Mouse (Mus musculus): ENCODE results near the gene Dbnl. TPM values are rescaled to one million over a fixed set of nuclear protein-coding genes. Genes with fewer than 3 reads are reported as not detected.

Gene Dbnl
- polyA plus RNA-seq, 1 experiment from 2014 or later, result 145 TPM

GRCm38 (mm10) chr11:5836126-5836525, 47.8 kb downstream of the Dbnl start:
- WGBS, result 50% methylated on average over 1 of the region's 1 CpGs
- H3K4me2 ChIP-seq (ENCODE audit: low read length), result no peak overlapping the region
- H3K4me3 ChIP-seq (replicated peaks; ENCODE audit: low read depth, low read length), result no peak overlapping the region
- H3K36me3 ChIP-seq (ENCODE audit: control insufficient read depth, insufficient read depth, low read length), result peaks cover 12% of the 10 kb centered on the region
- no peak overlapping the region for H3K27ac ChIP-seq (replicated peaks; ENCODE audit: low read depth, low read length)
- H3K9ac ChIP-seq (replicated peaks; ENCODE audit: low read length), result no peak overlapping the region
- peaks cover 8% of the 10 kb centered on the region; the same call in 1 of the 2 replicates for H3K4me1 ChIP-seq (ENCODE audit: control insufficient read depth, insufficient read depth, low read length)
- no peaks in the 10 kb centered on the region for H3K27me3 ChIP-seq (ENCODE audit: control insufficient read depth, insufficient read depth, low read length)
- H3K9me3 ChIP-seq (ENCODE audit: control insufficient read depth, low read length), result no peaks in the 10 kb centered on the region
- ATAC-seq (ENCODE audit: low FRiP score, low TSS enrichment) (0 out of 2 replicates have a peak, but pooled peaks have one; percentile 8), DNase-seq (peak; percentile 44)

DNA sequence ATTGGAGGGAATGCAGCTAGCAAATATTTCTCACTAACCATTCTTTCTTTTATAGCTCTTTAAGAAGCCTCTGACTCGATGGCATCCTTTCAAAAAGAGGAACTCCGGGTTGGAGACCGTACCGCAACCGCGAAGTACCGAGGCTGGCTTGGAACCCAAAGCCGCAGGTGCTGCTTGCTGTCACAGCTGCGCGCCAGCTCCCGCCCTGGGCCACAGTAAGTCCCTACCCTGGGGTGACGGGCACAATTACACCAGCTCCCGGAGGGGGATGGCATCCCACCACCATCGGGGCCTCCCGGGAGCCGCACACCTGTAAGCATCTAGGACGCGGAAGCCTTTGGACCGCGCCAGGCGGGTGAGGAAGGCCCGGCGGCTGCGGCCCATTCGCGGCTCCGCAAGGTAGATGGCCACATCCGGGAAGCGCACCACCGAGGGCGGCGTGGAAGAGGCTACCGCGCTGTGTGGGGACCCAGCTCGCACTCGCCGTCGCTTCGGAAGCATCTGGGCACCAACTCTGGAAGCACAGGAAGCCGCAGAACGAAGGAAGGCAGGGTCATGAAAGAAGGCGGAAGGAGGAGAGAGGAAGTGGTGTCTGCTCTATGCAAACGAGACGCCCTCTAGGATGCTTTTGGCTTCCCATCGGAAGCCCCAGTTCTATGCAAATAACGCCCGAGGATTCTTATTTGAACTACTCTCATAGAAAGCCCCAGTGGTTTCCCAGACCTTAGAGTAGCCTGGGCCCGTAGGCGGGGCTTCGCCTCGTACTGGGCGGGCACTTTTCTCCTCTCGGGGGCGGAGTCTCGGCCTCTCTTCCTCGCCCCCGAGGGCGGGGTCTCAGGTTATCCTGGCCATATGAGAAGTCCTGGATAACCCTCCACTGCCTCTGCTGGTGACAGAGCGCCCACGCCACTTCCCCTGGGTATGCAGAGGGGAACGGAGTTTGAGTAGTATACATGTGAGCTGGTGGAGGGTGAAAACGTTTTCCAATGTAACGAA, 49.3 kb downstream of the Dbnl start, which contains the start of gene Polm:
Gene Polm, minus strand, starts transcription at position 766 of the 996 bp plus-strand sequence.
- Histone ChIP-seq H3K4me2 (ENCODE audit: low read length) (peak within 1 kb of the TSS; percentile 84), H3K36me3 (ENCODE audit: control insufficient read depth, insufficient read depth, low read length) (peaks cover 6% of the 10 kb centered on the region; the same call in 1 of the 2 replicates), H3K27me3 (ENCODE audit: control insufficient read depth, insufficient read depth, low read length) (no peaks in the 10 kb centered on the region), H3K9ac (replicated peaks; ENCODE audit: low read length) (peak within 1 kb of the TSS; percentile 68), H3K27ac (replicated peaks; ENCODE audit: low read depth, low read length) (peak within 1 kb of the TSS; percentile 76), H3K9me3 (ENCODE audit: control insufficient read depth, low read length) (no peaks in the 10 kb centered on the region), H3K4me1 (ENCODE audit: control insufficient read depth, insufficient read depth, low read length) (peaks cover 8% of the 10 kb centered on the region; the same call in 1 of the 2 replicates), H3K4me3 (replicated peaks; ENCODE audit: low read depth, low read length) (peak within 1 kb of the TSS; percentile 65)
- DNase-seq, result peak; percentile 95
- ATAC-seq (ENCODE audit: low FRiP score, low TSS enrichment), result peak; percentile 93
- WGBS, result under 1% methylated on average over 63 of the region's 63 CpGs

GRCm38 (mm10) chr11:5840346-5840745, 52.1 kb downstream of the Dbnl start:
- 79% methylated on average over 7 of the region's 7 CpGs for WGBS
- no peak for ATAC-seq (ENCODE audit: low FRiP score, low TSS enrichment)
- no peak overlapping the region for H3K9ac ChIP-seq (replicated peaks; ENCODE audit: low read length)
- no peak overlapping the region for H3K4me2 ChIP-seq (ENCODE audit: low read length)
- H3K9me3 ChIP-seq (ENCODE audit: control insufficient read depth, low read length), result no peaks in the 10 kb centered on the region
- no peak overlapping the region for H3K4me3 ChIP-seq (replicated peaks; ENCODE audit: low read depth, low read length)
- H3K27me3 ChIP-seq (ENCODE audit: control insufficient read depth, insufficient read depth, low read length), result no peaks in the 10 kb centered on the region
- DNase-seq, result no peak
- H3K36me3 ChIP-seq (ENCODE audit: control insufficient read depth, insufficient read depth, low read length), result no peaks in the 10 kb centered on the region
- peaks cover 8% of the 10 kb centered on the region; the same call in 1 of the 2 replicates for H3K4me1 ChIP-seq (ENCODE audit: control insufficient read depth, insufficient read depth, low read length)
- no peak overlapping the region for H3K27ac ChIP-seq (replicated peaks; ENCODE audit: low read depth, low read length)

DNA sequence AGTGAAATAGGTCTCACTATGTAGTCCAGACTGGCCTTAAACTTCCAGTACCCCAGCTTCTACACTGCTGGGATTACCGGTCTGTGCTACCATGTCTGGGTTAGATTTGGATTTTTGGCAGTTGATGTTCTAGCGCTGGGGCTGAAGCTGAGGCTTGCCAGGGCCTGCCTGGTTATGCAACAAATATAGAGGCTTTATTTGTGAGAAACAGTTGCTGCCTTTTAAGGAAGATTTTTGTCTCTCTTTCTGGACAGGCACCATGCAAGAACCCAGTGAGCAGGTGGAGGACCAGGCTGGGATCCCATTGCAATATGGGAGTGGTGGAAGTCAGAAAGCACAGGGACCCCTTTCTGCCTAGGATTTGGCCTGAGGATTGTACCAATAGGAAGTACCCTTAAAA, 53.5 kb downstream of the Dbnl start:
- WGBS, result 94% methylated on average over 2 of the region's 2 CpGs
- Histone ChIP-seq H3K4me3 (replicated peaks; ENCODE audit: low read depth, low read length) (no peak overlapping the region), H3K4me2 (ENCODE audit: low read length) (no peak overlapping the region), H3K27me3 (ENCODE audit: control insufficient read depth, insufficient read depth, low read length) (no peaks in the 10 kb centered on the region), H3K9me3 (ENCODE audit: control insufficient read depth, low read length) (no peaks in the 10 kb centered on the region), H3K36me3 (ENCODE audit: control insufficient read depth, insufficient read depth, low read length) (no peaks in the 10 kb centered on the region), H3K9ac (replicated peaks; ENCODE audit: low read length) (no peak overlapping the region), H3K27ac (replicated peaks; ENCODE audit: low read depth, low read length) (no peak overlapping the region), H3K4me1 (ENCODE audit: control insufficient read depth, insufficient read depth, low read length) (0 out of 2 replicates have a peak, but pooled peaks cover 3% of the 10 kb centered on the region)
- no peak for ATAC-seq (ENCODE audit: low FRiP score, low TSS enrichment)
- DNase-seq, result no peak

DNA sequence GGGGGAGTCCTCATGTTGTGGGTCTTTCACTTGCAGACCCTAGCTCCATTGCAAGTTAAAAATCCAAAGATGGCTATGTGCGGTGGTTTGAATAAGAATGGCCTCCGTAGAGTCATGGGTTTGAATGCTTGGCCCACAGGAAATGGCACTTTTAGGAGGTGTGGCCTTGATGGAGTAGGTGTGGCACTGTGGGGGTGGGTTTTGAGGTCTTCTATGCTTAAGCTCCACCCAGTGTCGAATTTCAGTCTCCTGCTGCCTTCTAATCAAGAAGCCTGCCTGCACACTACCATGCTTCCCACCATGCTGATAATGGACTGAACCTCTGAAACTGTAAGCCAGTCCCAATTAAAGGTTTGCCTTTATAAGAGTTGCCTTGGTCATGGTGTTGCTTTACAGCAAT, 54.8 kb downstream of the Dbnl start:
- H3K27me3 ChIP-seq (ENCODE audit: control insufficient read depth, insufficient read depth, low read length), result no peaks in the 10 kb centered on the region
- H3K4me1 ChIP-seq (ENCODE audit: control insufficient read depth, insufficient read depth, low read length), result no peaks in the 10 kb centered on the region
- H3K9me3 ChIP-seq (ENCODE audit: control insufficient read depth, low read length), result no peaks in the 10 kb centered on the region
- H3K4me2 ChIP-seq (ENCODE audit: low read length), result no peak overlapping the region
- H3K27ac ChIP-seq (replicated peaks; ENCODE audit: low read depth, low read length), result no peak overlapping the region
- no peak overlapping the region for H3K4me3 ChIP-seq (replicated peaks; ENCODE audit: low read depth, low read length)
- H3K36me3 ChIP-seq (ENCODE audit: control insufficient read depth, insufficient read depth, low read length), result no peaks in the 10 kb centered on the region
- 85% methylated on average over 3 of the region's 3 CpGs for whole genome bisulfite sequencing
- DNase-seq (no peak), ATAC-seq (ENCODE audit: low FRiP score, low TSS enrichment) (no peak)
- no peak overlapping the region for H3K9ac ChIP-seq (replicated peaks; ENCODE audit: low read length)

- no peaks in the 10 kb centered on the region; the same call in 1 of the 2 replicates for H3K4me1 ChIP-seq (ENCODE audit: control insufficient read depth, insufficient read depth, low read length)
- ATAC-seq (ENCODE audit: low FRiP score, low TSS enrichment) (no peak), DNase-seq (no peak)
- 76% methylated on average over 7 of the region's 7 CpGs for WGBS
- no peaks in the 10 kb centered on the region for H3K36me3 ChIP-seq (ENCODE audit: control insufficient read depth, insufficient read depth, low read length)
- H3K9ac ChIP-seq (replicated peaks; ENCODE audit: low read length), result no peak overlapping the region
- no peak overlapping the region for H3K4me3 ChIP-seq (replicated peaks; ENCODE audit: low read depth, low read length)
- no peak overlapping the region for H3K27ac ChIP-seq (replicated peaks; ENCODE audit: low read depth, low read length)
- H3K27me3 ChIP-seq (ENCODE audit: control insufficient read depth, insufficient read depth, low read length), result no peaks in the 10 kb centered on the region
- no peaks in the 10 kb centered on the region for H3K9me3 ChIP-seq (ENCODE audit: control insufficient read depth, low read length)
- no peak overlapping the region for H3K4me2 ChIP-seq (ENCODE audit: low read length)
These were observed 58.5 kb downstream of the Dbnl start for GRCm38 (mm10) chr11:5846639-5847345.

- H3K4me3 ChIP-seq (replicated peaks; ENCODE audit: low read depth, low read length), result no peak overlapping the region
- WGBS, result 31% methylated on average over 6 of the region's 6 CpGs
- ATAC-seq (ENCODE audit: low FRiP score, low TSS enrichment) (peak; percentile 50; the same call in 1 of the 2 replicates), DNase-seq (peak; percentile 35)
- no peak overlapping the region for H3K9ac ChIP-seq (replicated peaks; ENCODE audit: low read length)
- no peaks in the 10 kb centered on the region; the same call in 1 of the 2 replicates for H3K4me1 ChIP-seq (ENCODE audit: control insufficient read depth, insufficient read depth, low read length)
- H3K36me3 ChIP-seq (ENCODE audit: control insufficient read depth, insufficient read depth, low read length), result no peaks in the 10 kb centered on the region
- H3K27me3 ChIP-seq (ENCODE audit: control insufficient read depth, insufficient read depth, low read length), result no peaks in the 10 kb centered on the region
- H3K9me3 ChIP-seq (ENCODE audit: control insufficient read depth, low read length), result no peaks in the 10 kb centered on the region
- no peak overlapping the region for H3K4me2 ChIP-seq (ENCODE audit: low read length)
- H3K27ac ChIP-seq (replicated peaks; ENCODE audit: low read depth, low read length), result no peak overlapping the region
These were observed 60.5 kb downstream of the Dbnl start for GRCm38 (mm10) chr11:5848741-5849140.

GRCm38 (mm10) chr11:5849316-5849715, 61.0 kb downstream of the Dbnl start:
- Histone ChIP-seq H3K27me3 (ENCODE audit: control insufficient read depth, insufficient read depth, low read length) (no peaks in the 10 kb centered on the region), H3K4me1 (ENCODE audit: control insufficient read depth, insufficient read depth, low read length) (no peaks in the 10 kb centered on the region; the same call in 1 of the 2 replicates), H3K9ac (replicated peaks; ENCODE audit: low read length) (no peak overlapping the region), H3K27ac (replicated peaks; ENCODE audit: low read depth, low read length) (no peak overlapping the region), H3K4me3 (replicated peaks; ENCODE audit: low read depth, low read length) (no peak overlapping the region), H3K36me3 (ENCODE audit: control insufficient read depth, insufficient read depth, low read length) (no peaks in the 10 kb centered on the region), H3K4me2 (ENCODE audit: low read length) (no peak overlapping the region), H3K9me3 (ENCODE audit: control insufficient read depth, low read length) (no peaks in the 10 kb centered on the region)
- ATAC-seq (ENCODE audit: low FRiP score, low TSS enrichment) (no peak), DNase-seq (peak; percentile 22)
- 63% methylated on average over 2 of the region's 2 CpGs for WGBS
